Comparison of ENCODE assay signal across 17 mouse cellular contexts in the genomic region with DNA sequence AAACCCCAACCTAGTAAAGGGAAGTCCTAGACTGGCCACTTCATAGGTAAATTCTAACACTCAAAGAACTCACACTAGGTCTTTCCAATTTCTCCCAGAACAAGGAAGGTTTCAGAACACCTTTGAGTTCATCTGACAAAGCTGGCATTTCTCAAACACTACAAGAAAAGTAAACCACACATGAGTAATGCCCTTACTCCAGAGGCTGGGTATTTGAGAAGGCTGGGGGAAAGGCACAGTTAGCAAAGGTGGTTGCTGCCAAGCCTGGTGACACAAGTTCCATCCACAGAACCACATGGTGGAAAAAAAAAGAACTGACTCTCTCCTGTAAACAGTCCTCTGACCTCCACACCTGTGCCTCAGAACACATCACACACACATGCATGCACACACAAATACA.
"Had no signal": no experiment of that assay in that cellular context is flagged by ENCODE, and none has a peak within 500 bp of the region (broad histone marks: within the 10 kb centered on the region; RNA-seq: fewer than 3 reads in every experiment).

No protein-coding gene starts in this region.

- H3K9me3 ChIP-seq: liver, embryonic 12.5 days; midbrain, embryonic 10.5 days; stomach, embryonic 15.5 days had no signal

- H3K27ac ChIP-seq: liver, embryonic 12.5 days; liver, embryonic 14.5 days; midbrain, embryonic 10.5 days; midbrain, embryonic 12.5 days; neural tube, embryonic 13.5 days; neural tube, embryonic 15.5 days; stomach, embryonic 15.5 days; stomach, postnatal 0 days had no signal

- ATAC-seq: liver, embryonic 12.5 days; midbrain, embryonic 16.5 days had no signal

- H3K4me3 ChIP-seq: liver, embryonic 12.5 days; midbrain, embryonic 10.5 days; midbrain, embryonic 12.5 days; myocyte; neural tube, embryonic 13.5 days; neural tube, embryonic 15.5 days; stomach, embryonic 15.5 days had no signal

- H3K4me2 ChIP-seq: liver, embryonic 12.5 days; lung, embryonic 14.5 days; midbrain, embryonic 12.5 days; neural tube, embryonic 13.5 days; neural tube, embryonic 15.5 days; stomach, embryonic 15.5 days had no signal

- H3K9ac ChIP-seq: liver, embryonic 12.5 days; liver, embryonic 14.5 days; lung, embryonic 14.5 days; midbrain, embryonic 12.5 days; neural tube, embryonic 13.5 days; neural tube, embryonic 15.5 days; stomach, embryonic 15.5 days had no signal

- H3K36me3 ChIP-seq: liver, embryonic 12.5 days; midbrain, embryonic 10.5 days; midbrain, embryonic 12.5 days; neural tube, embryonic 13.5 days; neural tube, embryonic 15.5 days; stomach, embryonic 15.5 days had no signal

- DNase-seq: lung, embryonic 14.5 days; lung, postnatal 10 days; midbrain, embryonic 14.5 days; right cerebral cortex, postnatal 14 days; thymus, adult 2 months; thymus, postnatal 25 days; thymus, postnatal 4 days had no signal

- H3K4me1 ChIP-seq: midbrain, embryonic 10.5 days; midbrain, embryonic 12.5 days; neural tube, embryonic 13.5 days; neural tube, embryonic 15.5 days; stomach, embryonic 15.5 days had no signal

- H3K27me3 ChIP-seq: liver, embryonic 12.5 days; midbrain, embryonic 12.5 days; neural tube, embryonic 13.5 days; neural tube, embryonic 15.5 days; stomach, embryonic 15.5 days had no signal
